Comparison of ENCODE assay signal across 26 mouse cellular contexts in the genomic region with DNA sequence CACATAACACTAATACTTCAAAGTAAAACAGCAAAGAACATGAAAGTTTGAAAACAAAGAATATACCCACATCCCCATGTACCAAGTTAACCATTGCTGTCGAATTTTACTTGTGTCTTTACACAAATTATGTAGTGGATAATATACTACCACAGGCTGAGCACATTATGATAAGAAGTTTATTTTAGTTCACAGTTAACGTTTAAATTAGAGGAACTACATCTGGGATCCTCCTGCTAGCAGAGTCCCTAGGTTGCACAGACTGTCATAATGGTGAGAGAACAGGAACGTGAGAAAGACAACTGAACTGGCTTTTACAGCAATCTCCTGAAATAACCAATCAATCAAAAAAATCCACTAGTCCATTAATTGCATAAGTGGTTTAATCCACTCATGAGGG.
"Had no signal": no experiment of that assay in that cellular context is flagged by ENCODE, and none has a peak within 500 bp of the region (broad histone marks: within the 10 kb centered on the region; RNA-seq: fewer than 3 reads in every experiment).

No protein-coding gene starts in this region.

- H3K36me3 ChIP-seq: embryonic facial prominence, embryonic 10.5 days; embryonic facial prominence, embryonic 12.5 days; embryonic facial prominence, embryonic 13.5 days; embryonic facial prominence, embryonic 15.5 days; forebrain, embryonic 10.5 days; forebrain, embryonic 12.5 days; forebrain, embryonic 15.5 days had no signal

- H3K27me3 ChIP-seq: embryonic facial prominence, embryonic 12.5 days; embryonic facial prominence, embryonic 13.5 days; embryonic facial prominence, embryonic 15.5 days; forebrain, embryonic 12.5 days; forebrain, embryonic 13.5 days; forebrain, embryonic 15.5 days had no signal

- H3K9ac ChIP-seq: embryonic facial prominence, embryonic 12.5 days; embryonic facial prominence, embryonic 13.5 days; embryonic facial prominence, embryonic 15.5 days; forebrain, embryonic 12.5 days; forebrain, embryonic 13.5 days; forebrain, embryonic 15.5 days; forebrain, postnatal 0 days had no signal

- DNase-seq: cerebellum, adult 9-10 months; cerebellum, adult 9-11 months; cerebellum, postnatal 10 days; cerebellum, postnatal 14 days; cerebellum, postnatal 25 days; cerebellum, postnatal 36 days; embryo, embryonic 11 days; forebrain, postnatal 0 days; gastrocnemius, adult 2 months; gastrocnemius, postnatal 10 days; gastrocnemius, postnatal 14 days; gastrocnemius, postnatal 25 days; gastrocnemius, postnatal 36 days; heart, adult 18-20 months; heart, adult 2 months had no signal

- H3K4me2 ChIP-seq: embryonic facial prominence, embryonic 12.5 days; embryonic facial prominence, embryonic 13.5 days; embryonic facial prominence, embryonic 15.5 days; forebrain, embryonic 12.5 days; forebrain, embryonic 13.5 days; forebrain, embryonic 15.5 days had no signal

- H3K27ac ChIP-seq: embryonic facial prominence, embryonic 10.5 days; embryonic facial prominence, embryonic 12.5 days; embryonic facial prominence, embryonic 13.5 days; embryonic facial prominence, embryonic 15.5 days; forebrain, embryonic 10.5 days; forebrain, embryonic 12.5 days; forebrain, embryonic 13.5 days; forebrain, embryonic 15.5 days; gastrocnemius, adult 2 months; heart, adult 2 months had no signal

- H3K4me3 ChIP-seq: embryonic facial prominence, embryonic 10.5 days; embryonic facial prominence, embryonic 12.5 days; embryonic facial prominence, embryonic 13.5 days; embryonic facial prominence, embryonic 15.5 days; erythroblast, embryonic 14.5 days; forebrain, embryonic 10.5 days; forebrain, embryonic 12.5 days; forebrain, embryonic 13.5 days; forebrain, embryonic 15.5 days; gastrocnemius, adult 2 months; heart, adult 2 months had no signal

- H3K4me1 ChIP-seq: embryonic facial prominence, embryonic 10.5 days; embryonic facial prominence, embryonic 12.5 days; embryonic facial prominence, embryonic 13.5 days; embryonic facial prominence, embryonic 15.5 days; forebrain, embryonic 10.5 days; forebrain, embryonic 12.5 days; forebrain, embryonic 13.5 days; forebrain, embryonic 15.5 days had no signal

- H3K9me3 ChIP-seq: embryonic facial prominence, embryonic 10.5 days; embryonic facial prominence, embryonic 12.5 days; embryonic facial prominence, embryonic 13.5 days; embryonic facial prominence, embryonic 15.5 days; forebrain, embryonic 10.5 days; forebrain, embryonic 12.5 days; forebrain, embryonic 13.5 days; forebrain, embryonic 15.5 days had no signal

- ATAC-seq: forebrain, embryonic 13.5 days; forebrain, embryonic 14.5 days; forebrain, embryonic 15.5 days; forebrain, embryonic 16.5 days; forebrain, postnatal 0 days had no signal
